Mouse (Mus musculus) liver, embryonic 14.5 days (tissue): Measurements from ENCODE around the gene Stk11ip. TPM values are rescaled to one million over a fixed set of nuclear protein-coding genes. Genes with fewer than 3 reads are reported as not detected.

Source experiments
- ATAC-seq: fragments of 200-750 bp; cut with Nextera tagmentation; 2 replicates; pipeline ENCODE4 v1.8.0; 2017; ENCODE audit warnings: moderate number of reproducible peaks, mild to moderate bottlenecking, moderate library complexity; ENCODE audit not compliant: insufficient read depth
- DNase-seq, 3 experiments: peaks; one replicate each; pipeline ENCODE4 v3.0.0-alpha.2; 2012 to 2013; ENCODE audit warnings: low read depth in 3 of 3, low spot score in 3 of 3
- H3K27ac ChIP-seq: fragments of 300-500 bp; sonication (generic); 2 replicates; pipeline ENCODE4 v1.5.1; 2014; ENCODE audit warnings: moderate library complexity, mild to moderate bottlenecking, control low read depth, inconsistent platforms
- H3K27me3 ChIP-seq: fragments of 300-500 bp; sonication (generic); 2 replicates; pipeline ENCODE4 v1.6.1; 2014; ENCODE audit warnings: mild to moderate bottlenecking, low read length, moderate library complexity; ENCODE audit not compliant: control insufficient read depth, insufficient read depth
- H3K36me3 ChIP-seq: fragments of 300-500 bp; sonication (generic); replicated peaks from 2 replicates; pipeline ENCODE4 v1.6.1; 2014; ENCODE audit warnings: low read depth; ENCODE audit not compliant: control insufficient read depth, insufficient read depth
- H3K4me1 ChIP-seq, 2 experiments: fragments of 200-500 bp in 1 of 2; fragments of 300-500 bp in 1 of 2; sonication (generic) in 1 of 2; replicated peaks; 2 replicates each; pipeline ENCODE4 v1.6.1; 2012 to 2014; ENCODE audit warnings: antibody characterized with exemption in 1 of 2, inconsistent platforms in 1 of 2, low read length in 1 of 2; ENCODE audit not compliant: control insufficient read depth in 2 of 2, insufficient read depth in 2 of 2
- H3K4me2 ChIP-seq: fragments of 300-500 bp; sonication (generic); 2 replicates; pipeline ENCODE4 v1.6.1; 2014; ENCODE audit warnings: low read depth, mild to moderate bottlenecking, control low read depth, moderate library complexity
- H3K4me3 ChIP-seq, 2 experiments: fragments of 200-500 bp in 1 of 2; fragments of 300-500 bp in 1 of 2; sonication (generic) in 1 of 2; 2 replicates each; pipeline ENCODE4 v1.5.1; 2012 to 2014; ENCODE audit warnings: low read depth in 2 of 2, low read length in 2 of 2, mild to moderate bottlenecking in 2 of 2, control low read depth in 1 of 2, inconsistent platforms in 1 of 2, moderate library complexity in 1 of 2; ENCODE audit not compliant: insufficient read depth in 1 of 2
- H3K9ac ChIP-seq: fragments of 300-500 bp; sonication (generic); replicated peaks from 2 replicates; pipeline ENCODE4 v1.6.1; 2014; ENCODE audit warnings: mild to moderate bottlenecking, control low read depth, moderate library complexity
- H3K9me3 ChIP-seq: fragments of 300-500 bp; sonication (generic); 2 replicates; pipeline ENCODE4 v1.6.1; 2016; ENCODE audit warnings: low read length, mixed read lengths; ENCODE audit not compliant: control insufficient read depth
- CTCF ChIP-seq: IDR thresholded peaks from 2 replicates; pipeline ENCODE4 v1.5.1; 2016; ENCODE audit warnings: antibody characterized with exemption, low read depth, control low read depth
- EP300 ChIP-seq: IDR thresholded peaks from 2 replicates; pipeline ENCODE4 v1.6.1; 2016; ENCODE audit warnings: antibody characterized with exemption, low read depth
- WGBS: fragments of 180-500 bp; shearing (Covaris S2); extraction: QIAGEN DNeasy Blood & Tissue Kit; methylation state at CpG from one replicate; pipeline ENCODE4 v1.1.7; 2014; ENCODE audit not compliant: insufficient replicate concordance; 5-methylcytosine and 5-hydroxymethylcytosine counted together
- polyA plus RNA-seq, 2 experiments: library from polyadenylated mRNA; depleted of rRNA in 1 of 2; stranded (reverse) in 1 of 2; unstranded in 1 of 2; fragments of >200 nt; fragmentation: Nextera tagmentation in 1 of 2; extraction: Ambion mirVana in 1 of 2; gene quantifications; 2 replicates each; pipeline versions ENCODE4 v1.2.1 to v1.2.3; 2012 to 2014

Stk11ip gene
- polyA plus RNA-seq, 2 experiments = 3.4 to 5.9 TPM

DNA sequence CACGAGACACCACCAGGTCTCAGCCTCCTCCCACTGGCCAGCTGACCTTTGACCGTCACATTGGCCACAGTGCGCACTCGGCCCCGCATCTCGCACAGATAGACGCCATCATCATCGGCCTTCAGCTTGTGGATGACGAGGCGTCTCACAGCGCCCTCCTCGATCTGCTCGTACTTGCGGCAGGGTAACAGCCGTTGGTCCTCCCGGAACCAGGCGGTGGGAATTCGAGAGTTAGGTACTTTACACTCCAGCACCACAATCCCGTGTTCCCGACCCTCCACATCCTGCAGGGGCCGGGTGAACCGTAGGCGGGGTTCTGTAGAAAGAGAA, 17.7 kb upstream of the Stk11ip start:
- H3K9me3 ChIP-seq = no peaks in the 10 kb centered on the region
- no peak for DNase-seq
- no peak overlapping the region for H3K27ac ChIP-seq
- no peak overlapping the region for H3K4me2 ChIP-seq
- TF ChIP-seq CTCF (no peak), EP300 (no peak)
- H3K9ac ChIP-seq = no peak overlapping the region
- ATAC-seq = no peak
- H3K4me1 ChIP-seq = peaks cover 0 to 2% of the 10 kb centered on the region in 2 experiments; a peak in 1 of 4 replicates
- no peaks in the 10 kb centered on the region for H3K36me3 ChIP-seq
- H3K4me3 ChIP-seq = no peak overlapping the region
- WGBS = 74% methylated on average over 23 of the region's 23 CpGs
- peaks cover 29% of the 10 kb centered on the region for H3K27me3 ChIP-seq

DNA sequence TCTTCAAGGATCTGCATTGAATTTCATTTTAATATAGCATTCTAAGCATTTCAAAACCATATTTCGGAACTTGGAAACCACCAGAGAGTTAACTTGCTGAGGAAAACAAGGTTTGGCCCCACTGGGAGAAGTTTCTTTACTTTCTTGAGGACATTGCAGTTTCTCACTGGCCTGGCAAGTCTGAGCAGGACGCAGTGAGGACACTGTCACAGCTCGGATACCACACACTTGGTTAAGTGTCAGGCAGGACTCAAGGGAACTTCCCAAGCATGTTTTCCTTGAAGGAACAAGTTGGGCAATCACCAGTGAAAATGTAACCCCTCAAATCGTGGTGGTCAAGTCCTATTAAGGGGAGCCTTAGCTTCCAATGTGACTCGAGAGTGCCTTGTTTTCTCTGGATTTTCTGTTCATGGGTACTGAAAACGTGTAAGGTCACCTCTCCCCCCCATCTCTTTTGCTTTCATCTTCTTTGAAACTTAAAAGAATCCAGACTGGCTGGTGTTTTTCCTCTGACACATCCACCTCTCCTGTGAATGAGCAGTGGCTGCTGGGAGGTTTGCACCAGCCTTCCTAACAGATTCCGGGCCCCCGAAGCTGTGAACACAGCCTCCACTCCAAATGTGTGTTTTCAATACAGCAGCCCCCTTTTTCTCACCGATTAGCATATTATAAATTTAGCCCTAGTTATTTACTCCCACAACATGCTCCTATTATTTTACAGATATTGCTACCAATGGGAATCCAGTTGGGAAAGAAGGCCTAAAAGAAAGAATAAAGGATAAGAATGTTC, 16.9 kb upstream of the Stk11ip start:
- 54% methylated on average over 9 of the region's 9 CpGs for WGBS
- H3K4me2 ChIP-seq = peak overlapping the region; percentile 31; the same call in 1 of the 2 replicates
- ATAC-seq (no peak), DNase-seq (no peak)
- H3K36me3 ChIP-seq = no peaks in the 10 kb centered on the region
- no peak overlapping the region for H3K27ac ChIP-seq
- H3K9me3 ChIP-seq = no peaks in the 10 kb centered on the region
- no peak overlapping the region for H3K4me3 ChIP-seq
- H3K9ac ChIP-seq = no peak overlapping the region
- H3K27me3 ChIP-seq = peaks cover 29% of the 10 kb centered on the region
- no peak for TF ChIP-seq CTCF
- no peak for TF ChIP-seq EP300
- H3K4me1 ChIP-seq = peaks cover 0 to 2% of the 10 kb centered on the region in 2 experiments; a peak in 1 of 4 replicates

DNA sequence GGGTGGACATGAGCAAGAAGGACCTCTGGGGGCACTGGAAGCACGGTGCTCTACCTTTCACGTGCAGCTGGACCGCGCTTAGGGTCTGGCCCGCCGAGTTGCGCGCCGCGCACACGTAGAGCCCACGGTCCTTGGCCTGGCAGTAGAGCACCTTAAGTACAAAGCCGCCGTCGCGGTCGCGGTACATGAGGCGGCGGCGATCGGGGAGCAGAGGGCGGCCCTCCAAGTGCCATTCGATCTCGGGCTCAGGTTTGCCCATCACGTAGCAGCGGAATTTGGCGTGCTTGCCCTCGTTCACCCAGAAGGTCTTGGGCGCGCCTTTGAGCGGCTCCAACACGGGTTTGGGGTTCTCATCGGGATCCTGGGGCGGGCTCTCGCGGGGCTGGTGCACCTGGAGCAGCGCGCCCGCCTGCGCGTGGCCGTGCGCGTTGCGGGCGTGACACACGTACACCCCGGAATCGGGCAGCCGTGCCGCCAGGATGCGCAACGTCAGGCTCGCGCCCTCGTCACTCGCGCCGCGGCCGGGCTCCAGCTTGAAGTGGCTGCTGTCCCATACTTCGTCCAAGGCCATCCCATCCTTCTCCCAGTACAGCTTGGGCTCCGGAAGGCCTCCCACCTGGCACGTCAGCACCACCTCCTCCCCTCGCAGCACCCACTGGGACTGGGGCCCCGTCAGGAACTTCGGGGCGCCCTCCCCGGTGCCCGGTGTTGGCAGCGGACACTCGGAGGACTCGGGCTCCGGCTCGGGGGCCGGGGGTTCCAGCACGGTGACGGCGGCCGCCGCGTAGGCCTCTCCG, 16.0 kb upstream of the Stk11ip start:
- DNase-seq = no peak
- 0 out of 2 replicates have a peak, but pooled peaks have one; percentile 17 for ATAC-seq
- H3K27ac ChIP-seq = no peak overlapping the region
- peaks cover 0 to 2% of the 10 kb centered on the region in 2 experiments; a peak in 1 of 4 replicates for H3K4me1 ChIP-seq
- TF ChIP-seq CTCF (no peak), EP300 (no peak)
- H3K27me3 ChIP-seq = peaks cover 29% of the 10 kb centered on the region
- 1% methylated on average over 84 of the region's 84 CpGs for WGBS
- H3K4me3 ChIP-seq = peak overlapping the region; percentile 46 to 54
- H3K9me3 ChIP-seq = no peaks in the 10 kb centered on the region
- no peak overlapping the region; the same call in 1 of the 2 replicates for H3K9ac ChIP-seq
- no peaks in the 10 kb centered on the region for H3K36me3 ChIP-seq
- H3K4me2 ChIP-seq = peak overlapping the region; percentile 31

DNA sequence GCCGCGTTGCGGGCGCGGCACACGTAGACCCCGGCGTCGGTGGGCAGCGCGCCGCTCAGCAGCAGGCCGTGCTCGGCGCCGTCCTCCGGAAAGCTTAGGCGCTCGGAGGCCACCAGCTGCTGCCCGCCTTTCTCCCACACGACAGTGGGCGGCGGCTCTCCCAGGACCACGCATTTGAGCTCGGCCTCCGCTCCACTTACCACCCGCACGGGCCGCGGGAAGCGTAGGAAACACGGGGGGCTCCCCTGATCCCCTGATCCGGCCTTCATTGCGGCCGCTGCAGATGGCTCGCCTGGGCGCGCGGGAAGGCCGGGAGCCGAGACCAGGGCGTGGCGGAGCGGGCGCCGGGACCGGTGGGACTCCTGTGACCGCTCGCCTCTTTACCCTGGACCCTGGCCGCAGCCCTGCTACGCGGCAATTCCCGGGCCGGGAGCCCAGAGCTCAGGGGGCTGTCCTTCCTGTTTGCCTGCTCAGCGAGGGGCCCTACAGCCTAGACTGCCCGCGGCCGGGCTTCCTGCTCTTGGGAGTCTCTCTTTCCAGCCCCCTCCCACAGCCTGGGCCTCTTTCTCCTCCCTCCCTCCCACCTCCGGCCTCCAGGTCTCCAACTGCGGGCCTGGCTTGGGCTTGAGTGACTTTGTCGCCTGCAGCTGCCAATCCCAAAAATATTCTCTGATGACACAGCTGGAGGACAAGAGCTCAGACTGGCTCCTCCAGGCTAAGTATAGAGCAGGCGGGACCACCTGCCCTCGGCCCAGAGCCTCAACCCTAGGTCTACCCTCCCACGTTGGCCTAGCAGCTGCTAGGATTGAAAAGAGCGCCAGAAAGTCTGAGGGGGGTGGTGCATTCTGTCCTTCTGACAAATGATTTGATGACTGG, 15.1 kb upstream of the Stk11ip start, which contains the start of gene Obsl1:
Gene Obsl1, minus strand, starts transcription at position 497 of the 876 bp plus-strand sequence.
- no peak for DNase-seq
- WGBS = 2% methylated on average over 64 of the region's 65 CpGs

More for the DNA sequence above, 15.1 kb upstream of the Stk11ip start, which contains the start of gene Obsl1:
- Histone ChIP-seq H3K9me3 (no peaks in the 10 kb centered on the region), H3K27me3 (peaks cover 29% of the 10 kb centered on the region), H3K4me3 (peak within 1 kb of the TSS; percentile 46 to 54), H3K4me1 (peaks cover 0 to 6% of the 10 kb centered on the region in 2 experiments; a peak in 2 of 4 replicates), H3K27ac (no peak within 1 kb of the TSS), H3K9ac (no peak within 1 kb of the TSS; the same call in 1 of the 2 replicates), H3K36me3 (no peaks in the 10 kb centered on the region), H3K4me2 (peak within 1 kb of the TSS; percentile 31)
- TF ChIP-seq CTCF (no peak), EP300 (no peak)
- ATAC-seq = peak; percentile 74
